Mouse (Mus musculus): Measurements from ENCODE around the gene Bphl.
"Not testable (repeated sequence)": the region's sequence is repeated elsewhere in the genome, so short reads cannot be mapped to it uniquely, and the experiment has no call there.

Bphl gene

GRCm38 (mm10) chr13:34051692-34052091 lies 14.3 kb downstream of the Bphl start:
- no peak for DNase-seq (ENCODE audit: extremely low read depth, low read depth, low spot score)

GRCm38 (mm10) chr13:34053673-34054282 lies 16.4 kb downstream of the Bphl start:
- no peak for DNase-seq (ENCODE audit: extremely low read depth, low read depth, low spot score)

GRCm38 (mm10) chr13:34054391-34054790 lies 17.0 kb downstream of the Bphl start:
- no peak for DNase-seq (ENCODE audit: extremely low read depth, low read depth, low spot score)

DNA sequence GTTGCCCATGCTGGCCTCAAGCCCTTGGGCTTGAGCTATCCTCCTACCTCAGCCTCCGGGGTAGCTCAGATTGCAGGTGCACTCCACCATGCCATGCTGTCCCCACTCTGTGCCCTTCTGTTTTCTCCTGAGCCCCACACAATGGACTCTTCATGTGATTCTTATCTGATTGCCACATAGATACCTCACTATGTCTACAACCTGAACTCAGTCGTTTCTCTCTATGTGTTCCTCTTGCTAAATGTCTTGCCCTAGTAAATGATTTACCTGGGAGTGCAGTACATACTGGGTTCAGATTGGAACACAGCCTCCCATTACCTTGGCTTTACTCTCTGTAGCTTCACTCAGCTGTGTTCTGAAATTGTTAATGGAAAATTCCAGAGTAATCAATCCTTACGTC lies 17.6 kb downstream of the Bphl start:
- DNase-seq (ENCODE audit: extremely low read depth, low read depth, low spot score), result no peak

- DNase-seq (ENCODE audit: extremely low read depth, low read depth, low spot score), result no peak
Observed at GRCm38 (mm10) chr13:34057252-34057651, 19.9 kb downstream of the Bphl start.

GRCm38 (mm10) chr13:34060061-34060460 lies 22.7 kb downstream of the Bphl start:
- DNase-seq (ENCODE audit: extremely low read depth, low read depth, low spot score), result no peak

DNA sequence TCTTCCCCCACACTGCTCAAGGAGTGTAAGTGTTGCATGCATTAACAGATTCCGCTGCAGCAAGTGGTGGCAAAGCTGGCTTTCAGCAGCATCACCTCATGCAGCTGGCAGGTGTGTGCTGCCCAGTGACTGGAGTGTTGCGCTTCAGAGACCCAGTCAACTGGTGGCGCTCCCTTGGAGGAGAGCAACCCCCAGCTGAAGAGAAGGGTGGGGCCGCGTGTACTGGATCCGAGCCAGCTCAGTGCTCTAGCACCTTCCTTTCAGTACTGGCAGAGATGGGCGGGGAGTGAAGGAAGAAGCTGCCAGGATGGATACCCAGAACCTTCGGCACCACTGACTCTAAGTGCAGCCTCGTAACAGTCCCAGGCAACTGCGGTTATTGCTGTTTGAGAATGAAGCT lies 25.1 kb downstream of the Bphl start:
- no peak for DNase-seq (ENCODE audit: extremely low read depth, low read depth, low spot score)

GRCm38 (mm10) chr13:34066351-34066750 lies 29.0 kb downstream of the Bphl start:
- DNase-seq (ENCODE audit: extremely low read depth, low read depth, low spot score), result no peak

GRCm38 (mm10) chr13:34070296-34070695 lies 32.9 kb downstream of the Bphl start:
- no peak for DNase-seq (ENCODE audit: extremely low read depth, low read depth, low spot score)

DNA sequence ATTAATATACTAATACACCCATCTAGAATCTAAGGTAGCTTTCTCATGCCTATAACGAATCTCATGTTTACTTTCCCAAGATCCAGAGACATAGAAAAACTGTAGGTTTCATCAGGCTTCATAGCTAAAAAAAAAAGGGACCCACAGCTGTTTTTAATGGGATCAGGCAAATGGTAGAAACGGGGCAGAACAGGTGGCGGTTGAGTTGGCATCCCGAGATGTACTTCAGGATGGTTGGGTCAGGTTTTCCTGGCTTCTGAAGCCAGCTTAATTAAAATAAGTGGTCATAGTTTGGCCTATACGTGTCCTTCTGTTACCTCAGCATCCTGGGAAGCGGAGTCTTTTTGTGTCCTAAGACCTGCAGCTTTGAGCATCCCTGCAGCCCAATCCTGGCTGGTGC lies 34.4 kb downstream of the Bphl start:
- DNase-seq (ENCODE audit: extremely low read depth, low read depth, low spot score), result no peak

GRCm38 (mm10) chr13:34072847-34073246 lies 35.5 kb downstream of the Bphl start:
- no peak for DNase-seq (ENCODE audit: extremely low read depth, low read depth, low spot score)

GRCm38 (mm10) chr13:34074441-34074840 lies 37.0 kb downstream of the Bphl start:
- not testable (repeated sequence) for DNase-seq (ENCODE audit: extremely low read depth, low read depth, low spot score)

- not testable (repeated sequence) for DNase-seq (ENCODE audit: extremely low read depth, low read depth, low spot score)
Observed at GRCm38 (mm10) chr13:34075893-34076292, 38.5 kb downstream of the Bphl start.

- DNase-seq (ENCODE audit: extremely low read depth, low read depth, low spot score), result no peak
Observed at GRCm38 (mm10) chr13:34076561-34077491, 39.4 kb downstream of the Bphl start.

DNA sequence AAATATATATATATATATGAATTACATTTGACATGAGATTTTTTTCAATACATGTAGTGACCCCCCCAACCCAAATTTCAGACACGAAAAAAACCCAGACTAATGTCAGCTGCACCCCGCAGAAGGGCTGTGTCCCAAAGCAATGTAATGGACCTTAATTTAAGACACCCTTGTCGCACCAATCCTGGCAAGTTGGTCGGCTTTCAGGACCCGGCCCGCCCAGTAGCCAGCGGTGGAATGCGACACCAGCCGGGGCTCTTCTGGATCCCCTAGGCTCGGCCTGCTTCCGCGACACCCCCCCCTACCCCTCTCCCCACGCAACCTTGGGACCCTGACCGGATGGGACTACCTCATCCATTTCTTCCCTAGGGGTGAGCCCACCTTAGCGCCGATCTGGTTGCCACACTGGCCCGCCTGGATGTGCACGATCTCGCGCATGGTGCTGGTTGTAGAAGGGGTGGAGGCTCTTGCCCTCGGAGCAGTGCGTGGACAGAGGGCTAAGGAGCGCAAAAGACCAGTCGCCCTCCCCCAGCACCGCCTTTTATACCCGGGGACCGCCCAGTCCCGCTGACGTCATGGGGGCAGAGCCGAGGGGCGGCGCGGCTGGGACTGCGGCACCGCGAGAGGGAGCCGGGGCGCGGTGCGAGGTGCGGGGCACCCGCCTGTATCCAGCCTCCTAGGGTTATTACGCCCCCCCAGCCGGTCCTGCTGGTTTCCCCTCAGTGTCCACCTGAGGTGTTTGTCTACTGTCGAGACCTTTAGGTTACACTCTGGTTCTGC lies 40.3 kb downstream of the Bphl start, which contains the start of gene Tubb2a:
Tubb2a (minus strand) TSS at position 516 of the 780 bp plus-strand sequence.
- DNase-seq (ENCODE audit: extremely low read depth, low read depth, low spot score), result no peak

DNA sequence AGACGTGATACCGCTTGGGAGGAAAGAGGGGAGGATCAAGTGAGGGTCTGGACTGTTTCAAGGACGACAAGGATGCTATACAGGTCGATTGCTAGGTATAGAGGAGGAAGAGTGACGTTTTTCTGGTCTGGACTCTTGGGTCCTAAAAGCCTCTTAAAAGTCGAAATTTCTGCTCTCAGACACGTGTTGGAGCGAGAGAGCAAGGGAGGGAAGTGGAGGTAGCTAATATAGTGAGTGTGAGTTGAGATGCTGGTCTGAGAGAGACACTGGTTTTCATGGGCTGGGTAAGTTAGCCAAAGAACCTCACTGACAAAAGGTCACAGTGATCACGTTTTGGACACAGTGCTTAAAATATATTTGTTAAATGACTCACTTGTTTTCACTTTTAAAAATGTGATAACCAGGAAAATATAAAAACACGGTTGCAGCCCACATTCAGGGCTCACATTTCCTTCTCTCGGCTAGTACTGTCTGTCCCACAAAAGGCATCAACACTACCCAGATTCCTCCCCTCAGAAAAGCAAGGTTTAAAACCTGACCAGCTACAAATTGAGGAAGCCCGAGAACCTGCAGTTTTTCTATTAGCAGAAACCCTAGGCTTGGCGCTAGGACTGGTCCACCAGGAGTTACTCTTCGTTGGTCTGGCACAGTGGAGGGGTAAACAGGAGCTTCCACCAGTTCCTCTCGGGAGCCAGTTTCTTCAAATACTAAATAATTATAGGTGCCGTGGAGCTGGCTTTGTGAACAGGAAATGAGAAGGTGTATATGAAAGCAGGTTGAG lies 41.3 kb downstream of the Bphl start:
- DNase-seq (ENCODE audit: extremely low read depth, low read depth, low spot score), result no peak

GRCm38 (mm10) chr13:34079801-34080200 lies 42.4 kb downstream of the Bphl start:
- no peak for DNase-seq (ENCODE audit: extremely low read depth, low read depth, low spot score)

DNA sequence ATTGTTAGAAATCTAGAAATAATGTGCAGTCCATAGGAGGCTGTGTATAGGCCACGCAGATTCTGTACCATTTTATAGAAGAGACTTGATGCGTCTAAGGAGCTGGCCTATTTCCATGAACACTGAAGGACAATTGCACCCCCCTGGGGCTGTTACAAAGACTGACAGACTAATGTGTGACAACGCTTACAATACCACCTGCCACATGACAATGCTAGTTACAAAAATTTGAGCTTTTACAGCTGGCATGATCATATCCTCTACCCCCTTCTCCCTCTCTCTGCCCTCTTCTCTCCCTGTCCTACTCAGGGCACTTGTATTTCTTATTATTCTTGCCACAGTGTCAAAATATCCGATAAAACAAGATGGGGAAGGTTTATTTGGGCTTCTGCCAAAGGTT lies 44.5 kb downstream of the Bphl start:
- DNase-seq (ENCODE audit: extremely low read depth, low read depth, low spot score), result no peak

DNA sequence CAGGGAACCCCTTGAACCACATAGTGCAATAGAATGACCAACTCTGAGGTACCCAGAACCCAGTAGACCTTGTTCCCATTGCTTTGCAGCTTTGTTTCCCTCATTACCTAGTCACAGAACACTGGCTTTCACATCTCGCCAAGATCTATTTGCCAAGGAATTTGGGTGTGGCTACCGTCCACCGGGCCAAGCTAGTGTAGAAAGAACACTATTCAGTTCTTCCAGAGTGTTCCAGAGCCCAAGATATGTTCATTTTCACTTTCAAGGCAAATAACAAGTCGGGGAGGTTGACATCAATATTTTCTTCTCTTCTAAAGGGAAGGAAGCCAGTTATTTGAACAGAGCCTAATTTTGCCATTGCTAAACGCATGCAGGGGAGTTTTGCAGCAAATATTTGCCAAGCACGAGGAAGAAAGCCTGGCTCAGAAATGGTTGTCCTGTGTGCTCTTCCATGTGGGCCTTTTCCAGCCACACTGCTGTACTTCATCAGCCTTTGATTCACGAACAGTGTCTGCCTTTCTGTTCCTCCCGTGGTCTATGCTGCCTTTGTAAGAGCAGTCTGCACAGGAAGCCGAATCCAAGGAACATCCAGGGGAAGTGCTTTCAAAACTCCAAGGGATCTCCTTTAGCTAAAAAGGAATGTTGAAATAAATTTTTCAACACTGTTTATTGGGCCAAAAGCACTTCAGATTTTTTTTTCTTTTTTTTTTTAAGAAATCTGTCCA lies 46.8 kb downstream of the Bphl start:
- no peak for DNase-seq (ENCODE audit: extremely low read depth, low read depth, low spot score)
